Mouse (Mus musculus) embryonic facial prominence, embryonic 11.5 days (tissue): ENCODE measurements at regions not wholly inside any gene's neighbourhood (a gene's known extent, or its start where the extent isn't known, plus 50 kb on each side); places are given as distances from the start of the nearest gene placed in this dataset.

ENCODE experiments used
- ATAC-seq: fragments of 200-750 bp; cut with Nextera tagmentation; replicated peaks from 2 replicates; pipeline ENCODE4 v1.8.0; 2017; ENCODE audit warnings: low read depth; ENCODE audit not compliant: insufficient number of reproducible peaks, low FRiP score, low TSS enrichment
- DNase-seq: peaks from one replicate; pipeline ENCODE4 v3.0.0-alpha.2; 2015; ENCODE audit warnings: low spot score
- H3K27ac ChIP-seq: fragments of 300-500 bp; sonication (generic); replicated peaks from 2 replicates; pipeline ENCODE4 v1.5.1; 2014; ENCODE audit warnings: mild to moderate bottlenecking, low read depth, low read length, control low read depth
- H3K27me3 ChIP-seq: fragments of 300-500 bp; sonication (generic); 2 replicates; pipeline ENCODE4 v1.6.1; 2014; ENCODE audit warnings: mild to moderate bottlenecking, low read length, moderate library complexity, mixed read lengths; ENCODE audit not compliant: control insufficient read depth, insufficient read depth
- H3K36me3 ChIP-seq: fragments of 300-500 bp; sonication (generic); replicated peaks from 2 replicates; pipeline ENCODE4 v1.6.1; 2014; ENCODE audit warnings: low read depth, mild to moderate bottlenecking, low read length, moderate library complexity, mixed read lengths; ENCODE audit not compliant: control insufficient read depth, insufficient read depth
- H3K4me1 ChIP-seq: fragments of 300-500 bp; sonication (generic); 2 replicates; pipeline ENCODE4 v1.6.1; 2014; ENCODE audit warnings: low read length, mixed read lengths; ENCODE audit not compliant: control insufficient read depth, insufficient read depth
- H3K4me2 ChIP-seq: fragments of 300-500 bp; sonication (generic); 2 replicates; pipeline ENCODE4 v1.6.1; 2014; ENCODE audit warnings: low read depth, mild to moderate bottlenecking, control low read depth, low read length, moderate library complexity
- H3K4me3 ChIP-seq: fragments of 300-500 bp; sonication (generic); 2 replicates; pipeline ENCODE4 v1.5.1; 2014; ENCODE audit warnings: low read depth, low read length, control low read depth
- H3K9ac ChIP-seq: fragments of 300-500 bp; sonication (generic); replicated peaks from 2 replicates; pipeline ENCODE4 v1.6.1; 2014; ENCODE audit warnings: mild to moderate bottlenecking, control low read depth, low read length
- H3K9me3 ChIP-seq: fragments of 300-500 bp; sonication (generic); replicated peaks from 2 replicates; pipeline ENCODE4 v1.6.1; 2016; ENCODE audit warnings: mild to moderate bottlenecking, low read length, inconsistent platforms, mixed read lengths; ENCODE audit not compliant: control insufficient read depth
- WGBS: fragments of 180-500 bp; shearing (Covaris S2); extraction: QIAGEN DNeasy Blood & Tissue Kit; methylation state at CpG from one replicate; pipeline ENCODE4 v1.1.7; 2014; 5-methylcytosine and 5-hydroxymethylcytosine counted together

DNA sequence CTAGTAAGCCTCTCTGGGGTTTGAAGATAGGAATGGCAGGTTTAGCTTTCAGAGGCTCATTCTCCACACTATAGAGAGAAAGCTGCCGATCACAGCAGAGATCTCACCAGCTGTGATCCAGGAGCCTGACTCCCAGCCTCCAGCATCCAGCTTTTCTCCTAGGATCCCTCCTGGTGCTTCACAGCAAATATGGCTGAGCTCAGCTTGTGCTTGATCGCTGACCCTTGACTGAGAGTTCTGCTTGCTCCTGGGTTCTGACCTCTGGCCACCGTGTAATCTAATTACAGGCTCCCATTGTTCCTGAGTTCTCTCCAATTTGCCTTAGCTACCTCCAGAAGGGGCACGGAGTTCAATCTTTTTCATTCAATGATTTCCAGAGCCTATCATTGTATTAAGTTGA is 111.1 kb upstream of the Zfand5 start:
- Histone ChIP-seq H3K36me3 (no peaks in the 10 kb centered on the region), H3K9ac (no peak overlapping the region), H3K9me3 (no peaks in the 10 kb centered on the region), H3K4me3 (no peak overlapping the region), H3K27me3 (no peaks in the 10 kb centered on the region), H3K4me1 (no peaks in the 10 kb centered on the region), H3K27ac (no peak overlapping the region), H3K4me2 (no peak overlapping the region)
- ATAC-seq (0 out of 2 replicates have a peak, but pooled peaks have one; percentile 51), DNase-seq (peak; percentile 14)
- 4% methylated on average over 4 of the region's 4 CpGs for WGBS

- 57% methylated on average over 8 of the region's 8 CpGs for WGBS
- Histone ChIP-seq H3K27ac (no peak overlapping the region), H3K4me2 (no peak overlapping the region), H3K36me3 (no peaks in the 10 kb centered on the region), H3K27me3 (no peaks in the 10 kb centered on the region), H3K4me1 (no peaks in the 10 kb centered on the region), H3K9me3 (no peaks in the 10 kb centered on the region), H3K4me3 (no peak overlapping the region), H3K9ac (no peak overlapping the region)
- DNase-seq (no peak), ATAC-seq (no peak)
These were observed 112.6 kb upstream of the Zfand5 start for GRCm38 (mm10) chr19:21159189-21160137.

GRCm38 (mm10) chr19:21154162-21154561 is 117.9 kb upstream of the Zfand5 start:
- DNase-seq (no peak), ATAC-seq (no peak)
- H3K27ac ChIP-seq = no peak overlapping the region
- H3K4me3 ChIP-seq = no peak overlapping the region
- H3K36me3 ChIP-seq = no peaks in the 10 kb centered on the region
- H3K4me2 ChIP-seq = no peak overlapping the region
- WGBS = 61% methylated on average over 1 of the region's 1 CpGs
- no peaks in the 10 kb centered on the region for H3K4me1 ChIP-seq
- no peak overlapping the region for H3K9ac ChIP-seq
- H3K27me3 ChIP-seq = no peaks in the 10 kb centered on the region
- H3K9me3 ChIP-seq = no peaks in the 10 kb centered on the region

- ATAC-seq (no peak), DNase-seq (no peak)
- no peak overlapping the region for H3K4me2 ChIP-seq
- H3K27me3 ChIP-seq = no peaks in the 10 kb centered on the region
- WGBS = 68% methylated on average over 3 of the region's 3 CpGs
- H3K27ac ChIP-seq = no peak overlapping the region
- H3K36me3 ChIP-seq = no peaks in the 10 kb centered on the region
- H3K4me1 ChIP-seq = no peaks in the 10 kb centered on the region
- H3K9ac ChIP-seq = no peak overlapping the region
- H3K4me3 ChIP-seq = no peak overlapping the region
- no peaks in the 10 kb centered on the region for H3K9me3 ChIP-seq
These were observed 120.1 kb upstream of the Zfand5 start for GRCm38 (mm10) chr19:21152027-21152426.

DNA sequence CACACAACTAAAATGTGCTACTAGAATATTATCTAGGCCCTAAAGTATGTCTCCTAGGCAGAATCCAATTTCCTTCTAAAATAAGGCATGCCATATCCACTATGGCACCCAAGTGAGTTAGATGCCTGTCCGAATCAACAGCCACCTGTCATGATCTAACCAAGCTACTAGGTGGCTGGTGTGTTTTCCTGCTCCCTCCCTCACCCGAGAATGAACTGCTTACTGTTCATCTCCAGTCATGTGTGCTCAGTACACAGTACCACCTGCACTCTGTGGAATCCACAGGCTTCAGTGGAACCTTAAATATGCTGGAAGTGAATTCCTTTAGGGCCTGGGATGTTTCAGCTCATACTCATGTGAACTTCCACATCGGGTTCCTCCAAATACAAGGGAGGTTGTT is 121.2 kb upstream of the Zfand5 start:
- H3K27ac ChIP-seq = no peak overlapping the region
- no peak for ATAC-seq

DNA sequence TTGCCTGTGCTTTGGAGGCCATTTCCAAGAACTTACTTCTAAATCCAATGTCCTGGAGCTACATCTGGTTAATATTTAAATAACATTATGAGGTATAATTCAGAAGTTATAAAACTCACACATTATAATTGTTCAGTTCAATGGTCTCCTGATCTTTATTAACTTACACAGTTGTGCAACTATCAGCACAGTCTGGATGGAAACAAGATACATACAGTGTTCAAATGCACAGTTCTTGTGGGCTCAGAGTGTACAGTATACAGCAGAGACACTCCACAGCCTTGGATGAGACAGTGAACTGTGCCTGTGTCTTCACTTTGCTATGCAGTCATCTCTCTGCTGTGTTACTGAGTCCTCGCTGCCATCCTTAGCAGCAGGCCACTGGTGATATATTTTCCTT is 121.8 kb upstream of the Zfand5 start:
- ATAC-seq (0 out of 2 replicates have a peak, but pooled peaks have one; percentile 48), DNase-seq (no peak)

More for the DNA sequence above, 121.2 kb upstream of the Zfand5 start:
- Histone ChIP-seq H3K9ac (no peak overlapping the region), H3K36me3 (no peaks in the 10 kb centered on the region), H3K4me1 (no peaks in the 10 kb centered on the region), H3K27me3 (no peaks in the 10 kb centered on the region), H3K4me3 (no peak overlapping the region), H3K4me2 (no peak overlapping the region), H3K9me3 (no peaks in the 10 kb centered on the region)
- DNase-seq = no peak
- WGBS = 72% methylated on average over 3 of the region's 3 CpGs

DNA sequence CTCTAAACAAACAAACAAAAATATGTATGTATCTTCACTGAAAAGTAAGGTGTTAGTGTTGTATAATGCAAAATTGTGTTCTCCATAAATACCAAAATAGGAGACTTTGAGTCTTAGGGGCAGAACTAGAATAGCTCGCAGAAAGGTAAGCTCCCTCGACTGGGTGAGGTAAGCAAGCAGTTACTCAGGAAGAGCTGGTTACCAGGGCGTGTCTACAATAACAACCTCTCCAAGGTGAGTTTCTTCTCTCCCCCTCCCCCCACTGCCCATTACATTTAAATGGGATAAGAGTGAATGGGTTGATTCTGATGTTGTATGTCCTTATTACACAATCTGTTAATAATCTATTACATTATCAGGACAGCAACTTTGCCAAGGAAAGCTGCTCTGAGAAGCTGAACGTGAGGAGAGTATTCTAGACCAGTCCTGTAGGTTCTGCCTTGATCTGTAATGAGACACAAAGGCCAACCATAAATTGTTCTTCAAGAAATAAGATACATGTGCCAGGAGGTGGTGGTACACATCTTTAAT is 125.2 kb upstream of the Zfand5 start:
- Histone ChIP-seq H3K4me1 (no peaks in the 10 kb centered on the region), H3K9ac (no peak overlapping the region), H3K27ac (no peak overlapping the region), H3K36me3 (no peaks in the 10 kb centered on the region), H3K4me2 (no peak overlapping the region), H3K9me3 (no peaks in the 10 kb centered on the region), H3K27me3 (no peaks in the 10 kb centered on the region), H3K4me3 (no peak overlapping the region)
- no peak for ATAC-seq
- WGBS = 85% methylated on average over 4 of the region's 4 CpGs
- no peak for DNase-seq

More for the DNA sequence above, 121.8 kb upstream of the Zfand5 start:
- Histone ChIP-seq H3K27me3 (no peaks in the 10 kb centered on the region), H3K9me3 (no peaks in the 10 kb centered on the region), H3K36me3 (no peaks in the 10 kb centered on the region), H3K4me2 (no peak overlapping the region), H3K4me1 (no peaks in the 10 kb centered on the region), H3K4me3 (no peak overlapping the region), H3K27ac (no peak overlapping the region), H3K9ac (no peak overlapping the region)
- WGBS = 89% methylated on average over 1 of the region's 1 CpGs

DNA sequence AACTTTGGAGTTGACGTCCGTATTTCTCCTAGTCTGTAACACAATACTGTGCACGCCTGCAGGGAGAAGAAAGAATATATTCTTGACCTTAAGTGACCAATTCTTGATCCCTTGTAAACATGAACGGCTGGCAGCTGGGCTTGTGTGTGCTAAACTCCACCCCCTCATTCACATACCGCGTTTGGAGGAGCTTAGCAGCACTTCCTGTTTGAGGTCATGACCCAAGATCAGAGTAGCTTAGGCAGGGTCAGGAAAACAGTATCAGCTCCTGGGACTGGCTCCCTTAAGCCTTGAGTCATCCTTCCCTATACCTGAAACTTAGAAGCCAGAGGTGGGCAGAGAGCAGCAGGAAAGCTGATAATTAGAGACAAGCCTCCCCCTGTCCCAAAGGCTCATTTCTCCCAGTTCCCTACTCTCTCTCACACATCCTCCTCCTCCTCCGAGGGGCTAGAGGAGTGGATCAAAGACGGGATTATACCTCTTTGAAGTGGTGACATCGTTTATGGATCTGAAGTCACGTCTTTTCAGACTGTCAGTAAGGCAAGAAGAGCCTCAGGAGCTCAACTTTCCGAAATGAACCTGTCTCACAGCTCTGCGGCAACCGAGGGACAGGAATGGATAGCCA is 127.3 kb upstream of the Zfand5 start:
- DNase-seq = peak; percentile 66

More for the DNA sequence above, 127.3 kb upstream of the Zfand5 start:
- Histone ChIP-seq H3K27me3 (no peaks in the 10 kb centered on the region), H3K4me1 (no peaks in the 10 kb centered on the region), H3K27ac (no peak overlapping the region), H3K4me2 (no peak overlapping the region), H3K9me3 (no peaks in the 10 kb centered on the region), H3K9ac (no peak overlapping the region), H3K36me3 (no peaks in the 10 kb centered on the region), H3K4me3 (no peak overlapping the region)
- WGBS = 8% methylated on average over 13 of the region's 13 CpGs
- peak; percentile 81; the same call in 1 of the 2 replicates for ATAC-seq
